Mouse (Mus musculus) adrenal gland, adult 2 months (tissue): ENCODE measurements around the gene Rapgef4. TPM values are rescaled to one million over a fixed set of nuclear protein-coding genes. Genes with fewer than 3 reads are reported as not detected.
"Not testable (repeated sequence)": the region's sequence is repeated elsewhere in the genome, so short reads cannot be mapped to it uniquely, and the experiment has no call there.

Source experiments
- DNase-seq: peaks from one replicate; pipeline ENCODE4 v3.0.0; 2021
- polyA plus RNA-seq: library from polyadenylated mRNA; depleted of rRNA; stranded (reverse); fragments of >200 nt; gene quantifications from 2 replicates; pipeline ENCODE4 v1.2.3, GENCODE M21; 2012
- total RNA-seq, 2 experiments: library from RNA; stranded (reverse); gene quantifications; 2 replicates each; pipeline ENCODE4 v1.2.3; 2021

Rapgef4 gene
- total and polyA plus RNA-seq, 3 experiments: 109 to 271 (median 137) TPM

DNA sequence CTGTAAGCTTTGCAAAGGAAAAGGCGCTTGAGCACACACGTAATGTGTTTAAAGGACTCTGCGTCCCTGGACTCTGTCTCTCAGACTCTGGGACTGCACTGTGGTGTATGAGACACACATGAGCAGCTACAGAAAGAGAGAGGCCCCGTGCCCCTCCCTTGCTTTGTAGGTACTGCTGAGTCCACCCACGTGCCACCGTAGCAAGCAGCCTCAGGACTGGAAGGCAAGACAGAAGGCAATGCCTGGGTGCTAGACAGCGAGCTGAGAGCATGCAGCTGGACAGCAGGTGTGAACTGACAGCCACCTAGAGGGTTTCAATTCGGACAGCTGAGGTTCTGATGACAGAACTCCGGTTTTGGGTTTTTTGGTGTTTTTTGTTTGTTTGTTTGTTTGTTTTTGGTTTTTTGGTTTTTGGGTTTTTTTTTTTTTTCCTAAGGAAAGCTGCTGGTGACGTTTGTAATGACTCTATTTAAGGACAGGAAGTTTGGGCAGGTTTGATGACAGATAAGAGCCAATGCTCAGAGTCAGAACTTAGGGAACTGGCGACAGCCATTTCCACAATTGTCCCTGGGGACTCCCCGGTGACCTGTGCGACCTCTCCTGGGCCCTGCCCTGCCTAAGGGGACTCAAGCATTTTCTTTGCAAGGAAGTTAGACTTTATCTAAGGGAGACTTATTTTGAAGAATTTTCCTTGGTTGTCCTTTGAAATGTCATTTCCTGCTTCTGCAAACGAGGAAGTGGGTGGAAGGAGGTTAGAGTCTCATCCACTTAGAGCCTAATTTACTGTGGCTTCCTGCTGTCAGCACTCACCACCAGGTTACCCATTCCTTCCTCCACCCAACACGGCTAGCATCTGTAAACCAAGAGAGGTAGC, 136.3 kb downstream of the Rapgef4 start:
- DNase-seq: peak; percentile 87

DNA sequence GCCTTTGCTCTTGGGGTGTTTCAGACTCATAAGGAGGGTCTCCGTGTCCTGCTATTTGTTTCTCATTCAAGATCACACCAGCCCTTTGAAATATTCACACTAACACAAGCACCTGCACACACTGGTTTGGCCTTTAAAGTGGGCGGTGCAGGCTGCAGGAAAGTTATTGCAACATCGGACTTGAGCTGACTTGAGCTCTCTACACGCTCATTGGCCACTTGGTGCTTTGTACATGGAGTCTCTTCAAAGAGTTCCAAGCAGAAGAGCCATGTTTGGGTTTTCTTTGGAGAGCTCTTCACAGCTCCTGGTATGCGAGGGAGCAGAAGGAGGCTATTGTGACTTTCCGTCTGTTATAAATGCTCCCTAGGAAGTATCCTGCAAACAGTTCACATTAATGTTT, 139.2 kb downstream of the Rapgef4 start:
- no peak for DNase-seq

DNA sequence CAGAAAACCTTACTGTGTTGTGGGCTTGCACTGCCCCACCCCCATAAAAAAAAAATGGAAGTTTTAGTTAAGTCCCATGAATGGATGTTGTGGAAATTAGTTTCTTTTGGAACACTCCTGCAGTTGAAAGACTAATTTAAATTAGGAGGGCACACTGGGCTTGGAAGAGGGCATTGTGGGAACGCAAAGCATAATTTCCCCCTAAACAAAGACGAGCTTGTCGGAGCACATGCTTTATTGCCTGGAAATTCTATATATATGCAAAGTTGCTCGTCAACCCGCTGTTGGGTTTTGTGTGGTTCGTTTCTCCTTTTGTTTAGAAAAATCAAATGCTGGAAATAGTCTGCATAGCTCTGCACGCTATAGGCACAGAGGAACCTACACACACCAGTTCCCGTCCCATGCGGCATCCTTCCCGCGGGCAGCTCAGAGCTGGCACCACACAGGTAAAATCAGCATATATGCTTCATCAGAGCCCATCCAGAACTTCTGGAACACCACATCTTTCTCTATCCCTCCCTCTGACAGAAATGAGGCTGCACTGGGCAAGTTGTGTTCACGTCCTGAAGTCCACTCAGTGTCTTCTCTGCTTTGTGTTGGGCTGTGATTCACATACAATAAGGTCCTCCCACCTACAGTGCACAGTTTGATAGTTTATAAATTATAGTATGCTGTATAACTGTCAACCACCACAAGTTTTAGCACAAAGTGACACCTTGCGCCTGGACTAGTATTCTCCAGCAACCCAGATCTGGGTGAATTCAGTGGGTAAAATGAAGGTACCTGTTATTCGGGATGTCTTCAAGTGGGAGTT, 141.6 kb downstream of the Rapgef4 start:
- no peak for DNase-seq

DNA sequence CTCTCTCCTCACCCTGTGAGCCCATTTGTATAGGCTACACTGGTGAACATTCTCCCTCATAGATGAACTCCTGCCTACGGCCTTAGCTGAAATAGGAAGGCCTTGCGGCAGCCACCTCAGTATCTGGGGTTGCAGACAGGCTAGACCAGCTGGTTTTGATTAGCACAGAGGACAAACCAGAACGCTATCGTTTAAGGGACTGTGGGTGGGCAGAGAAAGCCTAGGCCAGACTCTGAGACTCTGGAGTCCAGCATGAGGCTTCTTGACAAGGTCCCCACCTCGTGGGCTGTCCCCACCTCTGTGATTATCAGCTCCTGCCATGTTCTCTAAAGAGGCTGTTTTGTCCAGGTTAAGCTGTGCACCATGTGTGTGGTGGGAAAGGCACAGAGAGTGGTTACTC, 142.8 kb downstream of the Rapgef4 start:
- no peak for DNase-seq

DNA sequence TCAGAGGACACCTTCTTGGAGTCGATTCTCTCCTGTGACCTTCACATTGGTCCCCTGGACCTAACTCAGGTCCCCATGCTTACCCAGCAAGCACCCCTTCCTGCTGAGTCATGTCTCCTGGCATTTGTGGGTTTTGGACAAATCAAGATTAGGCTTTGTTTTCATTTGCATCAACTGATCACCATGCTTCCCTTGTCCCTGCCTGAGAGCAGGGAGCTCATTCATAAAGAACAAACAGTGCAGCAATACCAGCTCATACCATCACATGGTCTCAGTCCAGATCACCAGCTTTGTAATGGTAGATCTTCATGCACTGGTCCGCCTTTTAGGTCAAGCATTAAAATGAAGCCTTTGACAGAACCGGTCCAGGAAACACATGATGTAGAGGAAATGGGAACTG, 144.7 kb downstream of the Rapgef4 start:
- peak; percentile 63 for DNase-seq

DNA sequence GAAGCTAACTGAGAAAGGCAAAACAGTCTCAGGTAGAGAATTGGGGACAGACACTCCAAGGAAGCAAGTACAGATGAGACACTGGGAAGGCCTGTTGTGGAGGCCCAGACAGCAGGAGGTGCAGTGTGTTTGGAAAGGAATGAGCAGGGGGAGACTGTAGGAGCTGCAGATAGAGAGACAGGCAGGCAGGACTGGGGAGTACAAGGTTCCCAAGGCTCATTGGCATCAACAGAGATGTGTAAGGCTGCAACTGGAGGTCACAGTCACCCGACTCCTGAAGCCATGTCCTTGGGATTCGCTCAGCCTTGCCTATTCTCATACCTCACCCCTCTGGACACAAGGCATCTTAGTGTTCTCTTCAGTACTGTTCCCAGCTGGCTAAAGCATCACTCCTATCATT, 145.4 kb downstream of the Rapgef4 start:
- peak; percentile 52 for DNase-seq

DNA sequence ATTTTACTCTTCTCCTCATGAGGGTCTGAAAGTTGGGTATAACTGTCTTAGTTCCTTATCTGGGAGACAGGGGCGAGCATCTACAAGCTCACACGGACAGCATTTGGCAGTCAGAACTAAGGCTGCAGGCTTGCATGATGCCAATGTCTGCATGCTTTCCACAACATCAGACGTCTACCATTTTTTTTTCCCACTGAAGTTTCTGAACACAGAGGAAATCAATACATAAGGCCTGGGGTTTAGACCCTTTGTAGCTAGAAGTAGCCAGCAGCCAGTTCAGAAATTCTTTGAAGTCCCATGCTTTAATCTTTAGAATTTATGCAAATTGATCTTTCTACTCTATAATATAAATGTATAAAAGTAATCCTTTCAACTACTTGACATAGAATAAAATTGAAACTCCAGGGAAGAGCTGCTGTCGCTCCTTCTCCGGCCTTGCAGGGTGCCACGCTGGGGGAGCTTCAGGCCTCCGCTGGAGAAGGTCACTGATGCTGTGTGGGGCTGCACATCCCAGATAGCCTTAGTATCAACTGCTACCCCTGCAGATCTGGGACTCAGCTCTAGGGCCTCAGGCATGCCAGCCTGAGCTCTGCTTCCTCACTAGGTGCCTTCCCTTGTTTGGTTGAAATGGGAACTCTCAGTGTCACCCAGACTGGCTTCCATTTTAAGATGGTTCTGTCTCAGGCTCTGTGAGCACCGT, 148.7 kb downstream of the Rapgef4 start:
- DNase-seq: no peak

DNA sequence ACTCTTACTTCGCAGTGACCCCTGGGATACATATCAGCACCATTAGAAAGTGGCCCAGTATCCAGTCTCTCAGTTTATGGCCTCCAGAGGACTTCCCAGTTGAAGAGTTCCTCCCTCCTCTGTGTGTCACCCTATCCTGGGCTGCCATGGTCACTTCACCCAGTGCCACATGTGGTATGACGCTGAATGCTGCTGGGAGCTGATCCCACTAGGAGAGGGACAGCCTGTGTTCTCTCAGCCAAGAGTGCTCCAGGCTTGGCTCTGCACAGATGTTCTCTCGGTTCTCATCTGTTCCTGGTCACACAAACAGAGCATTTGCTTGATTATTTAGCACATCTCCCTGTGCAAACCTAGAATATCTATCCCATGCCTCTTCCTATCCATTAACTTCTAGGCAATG, 151.2 kb downstream of the Rapgef4 start:
- DNase-seq: no peak

DNA sequence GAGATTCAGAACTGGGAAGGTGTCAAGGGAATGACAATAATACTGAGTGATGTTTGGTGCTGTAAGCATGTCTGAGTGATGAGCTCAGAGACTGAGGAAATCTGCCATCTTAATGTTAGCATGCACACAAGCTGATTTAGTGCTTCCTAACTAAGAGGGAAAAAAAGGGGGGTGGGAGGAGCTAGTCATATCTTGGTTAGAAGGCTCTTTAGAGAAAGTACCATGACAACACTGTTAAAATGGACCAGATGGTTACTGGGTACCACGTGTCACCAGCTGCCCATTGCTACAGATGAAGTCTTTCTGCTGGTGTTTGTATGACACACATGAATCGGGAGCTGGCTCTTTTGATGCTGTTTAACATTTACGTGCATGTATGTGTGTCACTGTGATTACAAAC, 155.0 kb downstream of the Rapgef4 start:
- DNase-seq: no peak

DNA sequence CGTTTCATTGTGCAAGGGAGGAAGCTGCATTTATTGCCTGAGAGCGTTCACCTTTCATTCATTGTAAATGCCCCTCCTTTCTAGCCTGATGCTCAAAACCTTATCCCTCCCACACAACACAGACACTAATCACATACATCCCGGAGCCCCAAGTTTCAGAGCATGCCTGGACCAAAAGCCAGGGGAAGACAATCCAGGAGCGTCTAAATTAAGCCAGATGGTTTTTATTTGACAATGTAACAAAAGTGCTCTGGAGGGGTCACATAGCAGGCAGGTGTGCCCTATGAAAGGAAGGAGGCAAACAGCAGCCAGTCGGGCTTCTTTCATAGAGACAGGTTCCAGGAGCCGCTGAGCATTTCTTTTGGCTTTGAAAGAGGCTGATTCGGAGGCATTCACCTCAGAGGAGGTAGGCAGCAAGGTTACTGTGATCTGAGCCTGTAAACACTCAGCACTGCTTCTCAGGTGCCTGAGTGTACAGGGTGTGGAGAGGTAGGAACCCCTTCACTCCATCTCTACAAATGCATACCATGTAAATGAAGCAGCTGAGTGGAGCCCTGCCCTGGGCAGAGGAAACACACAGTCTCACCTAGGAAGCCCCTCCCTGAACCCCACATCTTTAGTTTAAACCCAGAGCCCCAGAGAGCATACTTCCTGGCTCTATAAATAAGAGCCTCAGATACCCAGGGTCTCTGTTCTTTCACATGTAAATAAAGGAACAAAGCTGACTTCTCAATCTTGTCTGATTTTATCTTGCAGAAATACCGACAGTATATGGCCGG, 155.6 kb downstream of the Rapgef4 start:
- DNase-seq: no peak

DNA sequence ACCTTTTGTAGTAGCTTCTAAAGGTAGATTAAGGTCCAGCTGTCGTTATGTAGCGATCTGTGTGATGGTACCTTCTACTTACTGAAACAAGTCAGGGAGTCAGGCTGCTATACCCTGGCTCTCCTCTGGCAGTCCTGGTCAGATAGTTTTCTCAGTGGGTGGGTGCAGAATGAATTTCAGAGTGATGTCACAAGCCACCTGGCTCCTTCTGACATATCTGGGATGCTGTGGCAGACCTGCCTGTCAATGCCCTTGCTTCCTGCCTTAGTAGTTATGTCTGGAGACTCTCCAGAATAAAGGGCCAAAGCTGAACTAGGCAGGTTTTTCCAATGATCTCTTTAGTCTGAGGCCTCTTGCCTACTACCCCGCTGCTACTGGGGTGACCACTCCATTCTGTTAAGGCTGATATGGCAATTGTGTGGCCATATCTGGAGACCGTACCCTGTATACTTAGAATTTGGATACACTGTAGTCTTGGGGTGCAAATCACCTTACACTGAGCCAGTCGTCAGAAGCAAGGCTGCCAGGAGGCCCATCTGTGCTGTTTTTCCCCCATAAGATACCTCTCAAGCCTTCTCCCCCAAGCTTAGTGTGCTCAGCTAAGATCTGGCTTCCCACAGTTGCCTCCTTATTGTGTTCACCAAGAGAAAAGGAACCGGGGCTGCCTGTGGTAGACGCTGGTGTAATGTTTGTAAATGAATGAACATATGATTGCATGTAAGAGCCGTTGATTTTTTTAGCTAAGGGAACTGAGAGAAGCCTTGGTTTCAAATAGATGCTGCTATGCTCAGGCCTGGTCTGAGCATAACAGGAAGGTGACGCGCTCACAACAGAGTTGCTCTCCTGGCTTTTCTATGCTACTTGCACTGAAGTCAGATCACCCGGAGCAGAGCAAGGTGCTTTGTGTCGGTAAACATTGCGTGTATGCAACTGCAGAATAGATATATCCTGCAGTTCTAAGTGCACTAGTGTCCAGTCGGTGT, 159.1 kb downstream of the Rapgef4 start:
- DNase-seq: no peak

DNA sequence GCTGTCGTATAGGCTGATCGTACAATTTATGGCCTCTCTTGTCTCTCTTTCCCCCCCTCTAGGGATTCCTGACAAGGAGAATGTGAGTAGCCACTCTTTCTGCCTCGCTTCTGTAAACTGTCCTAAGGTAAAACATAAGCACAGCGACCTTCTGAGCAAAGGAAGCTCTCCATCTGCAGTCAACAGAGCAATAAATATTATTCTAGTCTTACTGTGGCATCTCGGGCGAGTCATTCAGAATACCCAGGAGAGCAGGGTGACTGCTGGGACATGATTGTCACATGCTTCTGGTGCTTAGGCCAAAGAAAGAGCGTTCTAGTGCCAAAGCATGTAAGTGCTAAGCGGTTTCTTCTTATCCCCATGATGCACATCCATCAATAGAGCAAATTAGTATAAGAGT, 160.1 kb downstream of the Rapgef4 start:
- DNase-seq: no peak

DNA sequence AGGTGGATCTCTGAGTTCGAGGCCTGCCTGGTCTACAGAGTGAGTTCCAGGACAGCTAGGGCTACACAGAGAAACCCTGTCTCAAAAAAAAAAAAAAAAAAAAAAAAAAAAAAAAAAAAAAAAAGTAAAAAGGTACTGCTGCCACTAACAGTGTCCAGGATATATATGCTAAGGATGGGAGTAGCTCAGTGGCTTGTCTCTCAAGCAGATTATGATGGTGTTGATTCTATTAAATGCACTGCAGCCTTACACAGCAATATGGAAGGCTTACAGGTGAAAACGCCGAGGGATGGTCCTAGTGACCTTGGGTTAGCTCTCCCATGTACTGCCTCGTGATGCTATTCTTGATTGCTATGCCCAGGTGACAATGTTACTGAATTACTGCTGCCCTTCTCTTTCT, 160.7 kb downstream of the Rapgef4 start:
- DNase-seq: not testable (repeated sequence)

DNA sequence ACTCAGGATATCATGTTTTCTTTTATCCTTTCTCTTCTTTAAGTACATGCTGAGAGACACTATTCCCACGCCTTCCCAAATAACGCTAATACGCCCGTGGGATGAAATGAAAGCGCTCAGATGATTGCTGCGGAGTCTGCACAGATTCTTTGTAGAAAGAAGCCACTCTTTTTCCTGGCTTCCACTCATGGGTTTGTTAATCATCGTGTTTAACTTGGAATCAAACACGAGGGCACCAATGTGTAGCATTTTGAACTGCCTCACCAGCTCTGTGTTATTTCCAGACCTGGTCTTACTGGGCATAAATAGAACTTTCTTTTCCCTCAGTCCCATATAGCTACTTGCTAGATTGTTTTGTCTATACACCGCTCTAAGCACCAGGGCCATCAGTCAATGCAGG, 162.4 kb downstream of the Rapgef4 start:
- no peak for DNase-seq

DNA sequence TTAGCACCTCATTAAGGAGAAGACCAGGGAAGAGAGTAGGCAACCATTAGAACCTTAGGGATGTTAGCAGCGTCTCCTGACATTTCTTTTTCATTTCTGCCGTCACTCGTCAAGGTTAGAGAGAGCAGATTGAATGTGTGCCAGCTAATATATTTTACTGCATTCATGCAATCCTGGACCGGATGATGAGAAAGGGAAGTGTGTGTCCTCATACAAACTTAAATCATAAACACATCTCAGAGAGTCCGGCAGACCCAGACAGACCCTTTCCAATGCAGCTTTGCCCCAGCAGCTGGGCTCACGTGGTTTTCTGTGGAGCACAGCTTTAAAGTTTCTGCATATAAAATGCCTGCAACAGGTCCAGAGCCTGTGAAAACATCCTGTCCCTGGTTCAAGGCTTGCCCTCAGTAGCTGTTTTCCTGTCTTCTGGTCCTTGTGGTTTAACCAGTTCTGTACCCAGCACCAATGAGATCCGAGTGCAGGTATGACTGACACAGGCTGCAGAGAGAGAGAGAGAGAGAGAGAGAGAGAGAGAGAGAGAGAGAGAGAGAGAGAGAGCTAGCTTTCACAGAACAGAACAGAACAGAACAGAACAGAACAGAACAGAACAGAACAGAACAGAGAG, 163.6 kb downstream of the Rapgef4 start:
- DNase-seq: peak; percentile 58

DNA sequence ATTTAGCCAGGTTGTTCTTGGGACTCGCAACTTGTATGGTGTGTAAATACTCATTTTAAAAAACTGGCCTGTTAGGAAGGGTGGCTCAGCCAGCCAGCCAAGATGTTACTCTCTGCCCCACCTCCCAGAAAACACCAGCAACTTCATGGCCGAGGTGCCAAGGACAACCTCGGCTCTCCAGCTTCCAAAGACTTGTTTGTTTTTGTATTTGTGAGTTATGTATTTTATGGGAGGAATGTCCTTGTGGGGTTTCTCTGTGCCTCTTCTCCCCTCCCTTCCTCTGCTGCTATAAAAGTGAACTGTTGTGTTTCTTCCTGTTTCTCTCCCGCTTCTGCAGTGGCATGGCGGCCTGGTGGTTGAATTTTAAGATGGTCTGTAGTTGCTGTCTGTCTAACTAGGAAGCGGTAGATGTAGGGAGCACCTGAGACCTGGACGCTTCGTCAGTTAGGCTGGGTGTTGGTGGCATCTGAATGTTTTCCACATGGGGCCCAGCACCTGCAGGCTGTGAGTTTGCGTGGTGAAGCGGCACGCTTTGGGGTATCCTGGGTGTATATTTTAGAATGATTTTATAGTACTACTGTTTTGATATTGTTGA, 164.3 kb downstream of the Rapgef4 start:
- DNase-seq: peak; percentile 83

DNA sequence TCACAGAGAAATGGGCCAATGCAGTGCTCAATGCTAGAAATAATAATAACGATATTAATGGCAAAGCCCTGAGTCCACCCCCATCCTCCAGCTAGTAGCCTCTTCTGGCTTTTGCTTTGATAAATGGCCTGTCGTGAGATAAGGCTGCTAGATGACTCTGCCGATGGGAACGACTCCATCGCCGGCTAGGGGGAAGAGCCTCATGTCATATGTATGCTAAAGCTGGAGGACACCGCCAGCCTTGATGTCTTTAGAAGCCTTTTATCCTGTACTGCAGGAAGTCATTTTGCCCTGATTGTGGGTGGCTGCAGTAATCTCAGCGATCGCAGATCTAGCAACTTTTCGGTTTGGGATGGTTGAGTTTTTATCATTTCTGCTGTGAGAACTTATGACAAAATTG, 165.0 kb downstream of the Rapgef4 start:
- DNase-seq: peak; percentile 79

DNA sequence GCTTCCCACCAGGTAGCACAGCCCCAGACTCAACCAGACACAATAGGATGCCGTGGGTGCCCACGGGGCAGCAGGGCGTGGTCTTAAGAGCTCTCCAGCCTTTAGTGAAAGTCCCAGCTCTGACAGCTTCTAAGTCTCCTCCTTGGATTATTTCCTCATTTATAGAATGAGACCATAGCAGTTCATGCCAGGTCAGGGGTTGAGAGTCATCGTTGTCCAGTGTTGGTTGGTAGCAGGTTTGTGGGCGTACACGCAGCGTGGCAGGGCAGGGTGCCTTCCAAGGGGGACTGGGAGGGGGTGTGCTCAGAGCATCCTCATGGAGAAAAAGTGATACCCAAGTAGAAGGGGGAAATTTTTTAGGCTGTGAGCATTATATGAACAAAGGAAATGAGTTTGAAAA, 166.2 kb downstream of the Rapgef4 start:
- DNase-seq: peak; percentile 69

DNA sequence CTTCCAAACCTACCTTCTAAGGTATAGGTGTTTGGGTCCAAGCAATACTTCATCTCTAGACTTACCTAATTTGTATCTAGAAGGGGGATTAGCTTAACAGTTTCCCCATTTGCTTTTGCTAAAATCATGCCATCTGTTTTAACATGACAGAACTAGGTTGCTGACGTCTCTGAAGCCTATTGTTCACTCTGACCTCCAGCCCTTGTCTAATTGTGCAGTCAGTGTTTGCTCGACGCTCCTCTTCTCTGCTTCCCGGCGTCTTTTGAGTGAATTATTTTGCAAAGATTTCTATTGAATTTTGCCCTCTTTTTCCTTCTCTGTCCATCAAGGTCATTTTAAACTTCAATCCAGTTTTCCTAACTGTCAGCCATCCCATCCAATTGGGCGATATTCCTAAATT, 166.7 kb downstream of the Rapgef4 start:
- no peak for DNase-seq

DNA sequence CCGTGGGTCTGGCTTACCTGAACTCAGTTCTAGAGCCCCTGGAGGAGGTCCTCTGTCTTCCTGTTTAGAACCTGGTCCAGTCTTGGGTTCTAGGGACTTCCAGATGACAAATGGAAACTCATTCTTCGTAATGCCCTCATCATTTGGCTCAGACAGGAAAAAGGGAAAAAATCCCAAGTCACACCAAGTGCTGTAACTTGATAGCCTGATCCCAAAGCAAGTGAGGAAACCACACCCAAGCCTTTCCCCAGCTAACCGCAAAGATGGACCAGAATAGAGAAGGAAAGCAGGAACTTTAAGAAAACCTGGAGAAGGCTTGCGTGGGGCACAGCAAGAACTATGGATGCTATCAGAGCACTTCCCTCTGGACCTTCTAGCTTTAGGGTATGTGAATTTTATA, 167.6 kb downstream of the Rapgef4 start:
- DNase-seq: peak; percentile 45
